Mouse (Mus musculus): ENCODE results near the gene Plk5. TPM values are rescaled to one million over a fixed set of nuclear protein-coding genes. Genes with fewer than 3 reads are reported as not detected.

Plk5 gene
- total RNA-seq, 4 experiments from 2014 or later: 18.0 to 36.4 (median 30.4) TPM

GRCm38 (mm10) chr10:80412656-80413541 is 56.6 kb downstream of the Plk5 start:
- DNase-seq (ENCODE audit: low spot score in 2 of 2): peak; percentile 84 to 87

Small RNA genes lying within 50 kb of the gene (microRNA-seq; reads per million reads assigned to microRNA genes)
- 0.32 to 0.51 reads per million in 2 experiments for gene Gm22721

Other genes starting within 250 kb of the Plk5 start
- 100 to 1,000 TPM in 1 of 4 experiments, 10 to 100 TPM in 3; 94.2 to 111 (median 96.5) TPM for gene Stk11, start 240.7 kb upstream of the Plk5 start, total RNA-seq (2022)
- 100 to 1,000 TPM; 315 to 328 (median 323) TPM for gene Atp5d, start 217.8 kb upstream of the Plk5 start, total RNA-seq (2022)
- gene Cbarp, start 215.6 kb upstream of the Plk5 start, total RNA-seq (2022): 100 to 1,000 TPM; 295 to 345 (median 308) TPM
- gene Midn, start 208.2 kb upstream of the Plk5 start, total RNA-seq (2022): 10 to 100 TPM; 47.2 to 63.6 (median 58.0) TPM
- 100 to 1,000 TPM in 2 of 4 experiments, 10 to 100 TPM in 2; 75.7 to 148 (median 96.4) TPM for gene Cirbp, start 190.5 kb upstream of the Plk5 start, total RNA-seq (2022)
- 1 to 10 TPM; 1.8 to 9.0 (median 6.2) TPM for gene 1600002K03Rik, start 183.5 kb upstream of the Plk5 start, total RNA-seq (2022)
- 1 to 10 TPM; 7.4 to 8.3 (median 7.9) TPM for gene Efna2, start 177.0 kb upstream of the Plk5 start, total RNA-seq (2022)
- gene Mum1, start 130.0 kb upstream of the Plk5 start, total RNA-seq (2022): 10 to 100 TPM; 44.5 to 51.5 (median 45.6) TPM
- gene Ndufs7, start 107.3 kb upstream of the Plk5 start, total RNA-seq (2022): 100 to 1,000 TPM; 190 to 206 (median 201) TPM
- gene Gamt, start 95.4 kb upstream of the Plk5 start, total RNA-seq (2022): 10 to 100 TPM; 22.4 to 34.7 (median 27.9) TPM
- gene Dazap1, start 95.0 kb upstream of the Plk5 start, total RNA-seq (2022): 10 to 100 TPM; 84.8 to 98.3 (median 91.6) TPM
- gene Rps15, start 64.0 kb upstream of the Plk5 start, total RNA-seq (2022): 1,000 to 10,000 TPM in 1 of 4 experiments, 100 to 1,000 TPM in 3; 755 to 1,005 (median 888) TPM
- gene Apc2, start 60.5 kb upstream of the Plk5 start, total RNA-seq (2022): 100 to 1,000 TPM in 3 of 4 experiments, 10 to 100 TPM in 1; 90.4 to 113 (median 110) TPM
- 10 to 100 TPM; 20.4 to 27.1 (median 23.3) TPM for gene 2310011J03Rik, start 35.9 kb upstream of the Plk5 start, total RNA-seq (2022)
- gene Pcsk4, start 27.0 kb upstream of the Plk5 start, total RNA-seq (2022): 1 to 10 TPM; 3.3 to 6.4 (median 4.1) TPM
- 10 to 100 TPM in 2 of 4 experiments, 1 to 10 TPM in 2; 9.2 to 12.3 (median 10.2) TPM for gene Reep6, start 26.5 kb upstream of the Plk5 start, total RNA-seq (2022)
- gene Adamtsl5, start 8.0 kb upstream of the Plk5 start, total RNA-seq (2022): 1 to 10 TPM; 5.8 to 7.4 (median 6.7) TPM
- 10 to 100 TPM; 17.0 to 19.6 (median 18.3) TPM for gene Mex3d, start 31.2 kb downstream of the Plk5 start, total RNA-seq (2022)
- gene Mbd3, start 43.1 kb downstream of the Plk5 start, total RNA-seq (2022): 100 to 1,000 TPM; 149 to 154 (median 150) TPM
- 100 to 1,000 TPM; 320 to 446 (median 390) TPM for gene Uqcr11, start 50.4 kb downstream of the Plk5 start, total RNA-seq (2022)
- gene Tcf3, start 77.2 kb downstream of the Plk5 start, total RNA-seq (2022): 10 to 100 TPM; 29.5 to 33.9 (median 32.2) TPM
- under 1 TPM in 1 of 4 experiments, not detected in 3; 0.06 TPM for gene Onecut3, start 138.4 kb downstream of the Plk5 start, total RNA-seq (2022)
- 1 to 10 TPM in 1 of 4 experiments, under 1 TPM in 3; 0.11 to 1.2 (median 0.17) TPM for gene Atp8b3, start 182.7 kb downstream of the Plk5 start, total RNA-seq (2022)
- 10 to 100 TPM; 45.3 to 53.2 (median 49.5) TPM for gene Rexo1, start 205.1 kb downstream of the Plk5 start, total RNA-seq (2022)
- 10 to 100 TPM; 47.5 to 51.9 (median 49.3) TPM for gene Klf16, start 220.9 kb downstream of the Plk5 start, total RNA-seq (2022)
- gene Abhd17a, start 233.9 kb downstream of the Plk5 start, total RNA-seq (2022): 100 to 1,000 TPM; 144 to 155 (median 147) TPM
- gene Scamp4, start 246.4 kb downstream of the Plk5 start, total RNA-seq (2022): 10 to 100 TPM; 39.3 to 58.6 (median 42.8) TPM
- gene Adat3, start 246.4 kb downstream of the Plk5 start, total RNA-seq (2022): 1 to 10 TPM; 2.0 to 5.0 (median 3.0) TPM
- 1 to 10 TPM; 3.0 to 5.4 (median 3.7) TPM for gene Gm49322, start 249.6 kb downstream of the Plk5 start, total RNA-seq (2022)